Mouse (Mus musculus): ENCODE results near the gene 4933425L06Rik.

The 4933425L06Rik gene

GRCm38 (mm10) chr13:105134397-105134796, 52.5 kb downstream of the 4933425L06Rik start:
- DNase-seq (ENCODE audit: low read depth, low spot score), result no peak

DNA sequence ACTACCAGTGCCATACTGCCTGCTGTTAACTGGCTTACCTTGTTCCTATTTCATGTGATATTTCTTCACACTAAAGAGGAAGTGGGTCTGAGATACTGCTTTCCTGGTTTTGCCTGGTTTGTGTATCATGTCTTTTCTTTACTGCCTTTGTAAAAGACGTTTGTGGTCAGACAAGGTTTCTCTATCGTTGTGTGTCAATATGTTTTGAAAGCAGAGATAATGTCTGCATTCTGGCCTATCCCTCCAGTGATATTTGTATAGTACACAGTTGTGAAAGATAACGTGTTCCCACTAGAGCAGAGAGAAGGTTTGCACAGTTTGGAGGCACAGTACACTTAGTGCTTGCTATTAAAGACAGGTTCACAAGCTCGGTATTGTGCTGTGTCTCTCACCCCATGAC, 58.0 kb downstream of the 4933425L06Rik start:
- no peak for DNase-seq (ENCODE audit: low read depth, low spot score)

- DNase-seq (ENCODE audit: low read depth, low spot score), result no peak
Measured at GRCm38 (mm10) chr13:105146827-105147226, 64.9 kb downstream of the 4933425L06Rik start.

- DNase-seq (ENCODE audit: low read depth, low spot score), result no peak
Measured at GRCm38 (mm10) chr13:105147795-105148418, 66.0 kb downstream of the 4933425L06Rik start.

DNA sequence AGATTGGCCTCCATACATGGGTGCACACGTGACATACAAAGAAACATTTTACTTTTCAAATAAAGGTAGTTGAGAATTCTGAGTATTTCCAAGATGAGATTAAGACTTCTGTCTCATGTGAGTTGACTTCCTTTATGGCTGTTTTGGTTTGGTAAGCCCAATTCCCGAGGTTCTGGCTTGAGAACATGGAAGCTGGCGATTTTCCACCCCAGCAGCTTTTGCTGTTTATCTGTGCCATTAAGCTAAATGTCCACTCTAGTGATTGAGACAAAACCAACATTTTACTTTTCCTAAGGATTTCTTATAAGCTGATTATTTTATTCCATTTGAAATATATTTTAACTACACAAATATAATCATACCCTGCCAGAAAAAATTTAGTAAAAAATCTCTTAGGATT, 68.1 kb downstream of the 4933425L06Rik start:
- DNase-seq (ENCODE audit: low read depth, low spot score), result no peak

DNA sequence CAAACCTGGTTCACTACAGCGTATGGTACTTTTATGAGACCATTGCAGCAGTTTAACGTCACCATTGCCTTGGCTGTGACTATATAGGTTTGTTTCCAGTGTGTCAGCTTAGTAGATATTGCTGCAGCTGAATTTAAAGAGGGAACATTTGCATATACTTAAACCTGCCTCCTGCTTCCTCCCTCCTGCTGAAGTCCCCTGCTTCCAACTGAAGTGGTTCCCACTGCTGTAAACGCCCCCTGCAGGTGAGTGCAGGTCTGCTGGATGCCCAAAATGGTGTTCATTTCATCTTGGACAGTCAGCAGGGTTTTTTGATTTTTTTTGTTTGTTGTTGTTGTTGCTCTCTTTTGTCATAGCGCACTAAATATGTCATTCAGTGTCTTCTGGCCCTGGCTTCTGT, 72.0 kb downstream of the 4933425L06Rik start:
- no peak for DNase-seq (ENCODE audit: low read depth, low spot score)

DNA sequence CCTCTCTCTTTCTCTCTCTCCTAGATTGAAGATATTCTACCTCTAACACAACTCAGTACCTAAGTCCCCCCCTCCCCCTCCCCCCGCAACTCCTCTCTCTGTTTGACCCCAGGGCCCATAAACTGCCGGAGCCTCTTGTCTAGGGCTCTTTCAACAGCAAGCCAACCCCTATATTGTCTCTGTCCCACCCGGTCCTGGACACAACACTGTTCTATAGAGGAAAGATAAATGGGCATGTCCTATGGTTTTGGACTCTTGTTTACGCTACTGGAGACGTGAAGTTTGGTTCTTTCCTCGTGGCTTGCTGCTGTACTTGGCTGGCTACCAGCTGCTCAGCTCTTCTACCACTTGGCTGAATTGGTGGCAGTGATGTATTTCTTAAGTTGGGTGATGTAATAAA, 83.5 kb downstream of the 4933425L06Rik start:
- no peak for DNase-seq (ENCODE audit: low read depth, low spot score)
